In the genomic region with DNA sequence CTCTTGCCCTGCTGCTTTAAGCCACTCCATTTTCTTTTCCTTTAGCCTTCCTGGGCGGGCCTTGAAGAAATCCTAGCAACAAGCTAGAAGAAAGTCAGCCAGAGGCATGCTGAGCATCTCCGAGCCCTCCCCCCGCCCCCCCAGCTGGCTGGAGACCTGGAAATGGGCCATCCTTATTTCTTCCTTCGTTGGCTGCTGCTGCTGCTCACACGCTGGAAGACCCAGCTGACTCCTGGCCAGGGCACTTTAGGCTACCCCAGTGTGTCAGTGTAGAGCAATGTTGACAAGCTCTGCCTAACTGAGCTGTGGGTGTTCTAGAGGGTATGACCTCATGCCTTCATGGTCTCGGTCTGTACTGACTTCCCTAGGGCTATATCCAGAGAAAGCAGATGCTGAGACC, we compare ENCODE assay signal across 10 mouse cellular contexts. TPM values are rescaled to one million over a fixed set of nuclear protein-coding genes. Genes with fewer than 3 reads are reported as not detected.
A peak's percentile ranks its signal among the peaks of the same experiment; 100 is the strongest.
DNase-seq lines count a peak whose midpoint lies in the region; ATAC-seq lines count a peak whose summit lies in the region.
"Had no signal": no experiment of that assay in that cellular context is flagged by ENCODE, and none has a peak within 500 bp of the region (broad histone marks: within the 10 kb centered on the region; RNA-seq: fewer than 3 reads in every experiment).

No protein-coding gene starts in this region.

- H3K36me3 ChIP-seq in hindbrain, embryonic 14.5 days (replicated peaks; ENCODE audit: control insufficient read depth, insufficient read depth) = no peaks in the 10 kb centered on the region
- H3K36me3 ChIP-seq in hindbrain, embryonic 11.5 days (ENCODE audit: control insufficient read depth, insufficient read depth, low read length) = no peaks in the 10 kb centered on the region
- H3K36me3 ChIP-seq: liver, embryonic 15.5 days had no signal

- peak; percentile 53; the same call in 1 of the 2 replicates for ATAC-seq in hindbrain, embryonic 14.5 days (ENCODE audit: low FRiP score)
- no peak for ATAC-seq in hindbrain, embryonic 11.5 days (ENCODE audit: low FRiP score)
- ATAC-seq in inflammation-experienced regulatory T-cells, adult 6 months = no peak

- no peak overlapping the region for H3K9ac ChIP-seq in hindbrain, embryonic 14.5 days
- no peak overlapping the region for H3K9ac ChIP-seq in hindbrain, embryonic 11.5 days (ENCODE audit: low read depth, low read length)
- H3K9ac ChIP-seq: liver, embryonic 15.5 days had no signal

- no peaks in the 10 kb centered on the region for H3K27me3 ChIP-seq in hindbrain, embryonic 14.5 days (ENCODE audit: control insufficient read depth, insufficient read depth, low read length)
- H3K27me3 ChIP-seq in hindbrain, embryonic 11.5 days (ENCODE audit: control insufficient read depth, insufficient read depth, low read length) = no peaks in the 10 kb centered on the region
- H3K27me3 ChIP-seq: CH12.LX; liver, embryonic 15.5 days had no signal

- H3K27ac ChIP-seq in hindbrain, embryonic 14.5 days = no peak overlapping the region
- no peak overlapping the region for H3K27ac ChIP-seq in hindbrain, embryonic 11.5 days (ENCODE audit: low read depth, low read length)
- H3K27ac ChIP-seq: liver, embryonic 15.5 days had no signal

- no peaks in the 10 kb centered on the region for H3K9me3 ChIP-seq in hindbrain, embryonic 14.5 days (ENCODE audit: control insufficient read depth, low read length)
- H3K9me3 ChIP-seq in hindbrain, embryonic 11.5 days (ENCODE audit: control insufficient read depth, low read length) = no peaks in the 10 kb centered on the region
- H3K9me3 ChIP-seq: liver, embryonic 15.5 days had no signal

- 58% methylated on average over 6 of the region's 6 CpGs for WGBS in hindbrain, embryonic 14.5 days
- WGBS in hindbrain, embryonic 11.5 days = 66% methylated on average over 6 of the region's 6 CpGs

- peak; percentile 46 for DNase-seq in hindbrain, embryonic 14.5 days (ENCODE audit: low spot score)
- no peak for DNase-seq in hindbrain, embryonic 11.5 days (ENCODE audit: low spot score)
- peak; percentile 4 for DNase-seq in CD4-positive helper T cell, adult 2 months (ENCODE audit: low read depth, low spot score)
- DNase-seq in heart, adult 11 months = peak; percentile 97
- DNase-seq in kidney, postnatal 36 days = peak; percentile 38 to 39
- DNase-seq in frontal cortex, adult 2 months (ENCODE audit: extremely low spot score in 1 of 2, low spot score in 1 of 2) = no peak
- no peak for DNase-seq in frontal cortex, postnatal 10 days (ENCODE audit: low spot score in 2 of 2)

- H3K4me2 ChIP-seq in hindbrain, embryonic 14.5 days (replicated peaks) = no peak overlapping the region
- no peak overlapping the region for H3K4me2 ChIP-seq in hindbrain, embryonic 11.5 days (replicated peaks; ENCODE audit: low read depth, low read length)
- H3K4me2 ChIP-seq: liver, embryonic 15.5 days had no signal

- H3K4me3 ChIP-seq in hindbrain, embryonic 14.5 days (replicated peaks; ENCODE audit: low read length) = no peak overlapping the region
- no peak overlapping the region for H3K4me3 ChIP-seq in hindbrain, embryonic 11.5 days (ENCODE audit: low read depth, low read length)
- H3K4me3 ChIP-seq: liver, embryonic 15.5 days had no signal

- H3K4me1 ChIP-seq in hindbrain, embryonic 14.5 days (replicated peaks; ENCODE audit: control insufficient read depth, insufficient read depth, low read length) = 0 out of 2 replicates have a peak, but pooled peaks cover 3% of the 10 kb centered on the region
- H3K4me1 ChIP-seq in hindbrain, embryonic 11.5 days (replicated peaks; ENCODE audit: control insufficient read depth, insufficient read depth, low read length) = no peaks in the 10 kb centered on the region
- H3K4me1 ChIP-seq: liver, embryonic 15.5 days had no signal

RNA-seq across cellular contexts. Expression of gene A730049H05Rik, which starts 13.1 kb away (rescaled TPM):
- polyA plus RNA-seq in hindbrain, embryonic 14.5 days (2014; fragmentation: Nextera tagmentation; extraction: Ambion mirVana) = 0.46 and 0.97 TPM in 2 replicates
- polyA plus RNA-seq in hindbrain, embryonic 11.5 days (2014; fragmentation: Nextera tagmentation; extraction: Ambion mirVana) = 0.18 and 0.25 TPM in 2 replicates
- under 1 TPM in 1 of 3 experiments, not detected in 2; 0.27 TPM for polyA plus RNA-seq in inflammation-experienced regulatory T-cells, adult 6 months (2017; shearing (Covaris generic))
- 0.06 TPM in 1 of 2 replicates, not detected in the other for polyA plus RNA-seq in frontal cortex, adult 2 months (2012; rRNA removed)
- polyA plus RNA-seq: liver, embryonic 15.5 days had no signal

Comparison
In these comparisons a context has a peak if more than half of its experiments do, and no peak if none do; other contexts are left out.
1. DNase-seq: peak in hindbrain, embryonic 14.5 days (single experiment), CD4-positive helper T cell, adult 2 months (single experiment), heart, adult 11 months (single experiment) and kidney, postnatal 36 days (2 of 2); none in hindbrain, embryonic 11.5 days (single experiment), frontal cortex, adult 2 months (0 of 2) and frontal cortex, postnatal 10 days (0 of 2).